Mouse (Mus musculus) liver, embryonic 14.5 days (tissue): Measurements from ENCODE around the gene Midn.

Experiments
- CTCF ChIP-seq: IDR thresholded peaks from 2 replicates; pipeline ENCODE4 v1.5.1; 2016; ENCODE audit warnings: antibody characterized with exemption, low read depth, control low read depth
- EP300 ChIP-seq: IDR thresholded peaks from 2 replicates; pipeline ENCODE4 v1.6.1; 2016; ENCODE audit warnings: antibody characterized with exemption, low read depth

DNA sequence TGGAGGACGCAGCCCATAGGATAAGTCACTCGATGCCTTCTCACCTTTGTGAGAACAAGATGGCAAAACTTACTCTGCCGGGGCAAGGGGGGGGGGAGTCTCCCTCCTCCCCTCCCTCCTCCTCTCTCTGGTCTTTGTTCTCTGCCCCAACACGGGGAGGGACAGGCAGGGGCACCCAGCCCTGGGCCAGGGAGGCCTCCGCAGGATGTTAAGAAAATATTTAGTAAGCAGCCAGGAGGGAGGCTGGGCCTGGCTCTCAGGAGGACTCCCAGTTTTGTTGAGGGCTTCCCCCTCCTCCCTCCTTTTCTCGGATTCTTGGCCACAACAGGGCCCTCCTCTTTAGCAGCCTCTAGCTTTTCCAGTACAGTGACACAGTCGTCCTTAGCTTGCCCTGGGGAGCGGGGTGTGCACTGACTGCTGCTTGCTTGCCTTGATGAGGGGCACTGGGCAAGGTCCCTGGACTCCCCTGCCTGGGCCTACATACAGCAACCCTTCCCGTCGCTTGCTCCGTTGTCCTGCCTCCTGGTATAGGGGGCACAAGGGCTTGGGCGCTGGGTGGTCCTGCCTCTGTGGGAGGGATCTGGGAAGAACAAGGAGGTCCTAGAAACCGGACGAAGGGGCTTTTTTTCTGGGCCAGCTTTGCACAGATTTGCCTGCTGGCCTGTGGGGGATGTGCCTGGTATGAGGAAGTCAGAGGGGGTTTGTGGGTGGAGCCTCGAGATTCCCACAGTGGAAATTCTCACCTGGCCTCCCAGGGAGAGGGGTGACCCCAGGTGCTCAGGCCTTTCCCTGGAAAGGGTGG lies 4.2 kb downstream of the Midn start:
- TF ChIP-seq CTCF = no peak
- TF ChIP-seq EP300 = no peak
